Mouse (Mus musculus): Measurements from ENCODE around the gene Xylt2. TPM values are rescaled to one million over a fixed set of nuclear protein-coding genes. Genes with fewer than 3 reads are reported as not detected.
"Not testable (repeated sequence)": the region's sequence is repeated elsewhere in the genome, so short reads cannot be mapped to it uniquely, and the experiment has no call there.

The Xylt2 gene
- polyA plus RNA-seq, 1 experiment from 2014 or later = 17.4 TPM

DNA sequence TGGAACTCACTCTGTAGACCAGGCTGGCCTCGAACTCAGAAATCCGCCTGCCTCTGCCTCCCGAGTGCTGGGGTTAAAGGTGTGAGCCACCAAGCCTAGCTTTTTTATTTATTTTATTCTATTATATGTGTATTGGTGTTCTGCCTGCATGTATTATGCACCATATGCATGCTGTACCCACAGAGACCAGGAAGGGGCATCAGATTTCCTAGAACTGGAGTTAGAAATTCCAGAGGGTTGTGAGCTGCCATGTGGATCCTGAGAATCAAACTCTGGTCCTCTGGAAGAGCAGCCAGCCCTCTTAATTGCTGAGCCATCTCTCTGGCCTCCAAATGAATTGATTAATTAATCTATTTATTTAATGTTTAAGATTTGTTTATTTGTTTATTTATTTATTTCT, 22.1 kb upstream of the Xylt2 start:
- Histone ChIP-seq H3K4me1 (peaks cover 9% of the 10 kb centered on the region; the same call in 1 of the 2 replicates), H3K9ac (no peak overlapping the region), H3K36me3 (replicated peaks) (no peaks in the 10 kb centered on the region), H3K4me3 (replicated peaks) (no peak overlapping the region), H3K27ac (no peak overlapping the region), H3K4me2 (no peak overlapping the region), H3K27me3 (no peaks in the 10 kb centered on the region), H3K9me3 (no peaks in the 10 kb centered on the region)
- ATAC-seq (ENCODE audit: low FRiP score) = no peak
- WGBS = 94% methylated on average over 3 of the region's 3 CpGs

GRCm38 (mm10) chr11:94697703-94698464, 20.6 kb upstream of the Xylt2 start:
- H3K9ac ChIP-seq = no peak overlapping the region
- 49% methylated on average over 13 of the region's 13 CpGs for WGBS
- H3K4me3 ChIP-seq (replicated peaks) = no peak overlapping the region
- H3K4me1 ChIP-seq = peaks cover 9% of the 10 kb centered on the region; the same call in 1 of the 2 replicates
- H3K9me3 ChIP-seq = no peaks in the 10 kb centered on the region
- ATAC-seq (ENCODE audit: low FRiP score) = no peak
- H3K36me3 ChIP-seq (replicated peaks) = no peaks in the 10 kb centered on the region
- no peaks in the 10 kb centered on the region for H3K27me3 ChIP-seq
- H3K4me2 ChIP-seq = no peak overlapping the region
- H3K27ac ChIP-seq = no peak overlapping the region

GRCm38 (mm10) chr11:94697140-94697539, 19.8 kb upstream of the Xylt2 start:
- no peaks in the 10 kb centered on the region for H3K27me3 ChIP-seq
- no peaks in the 10 kb centered on the region for H3K36me3 ChIP-seq (replicated peaks)
- no peak overlapping the region for H3K4me2 ChIP-seq
- H3K4me3 ChIP-seq (replicated peaks) = no peak overlapping the region
- ATAC-seq (ENCODE audit: low FRiP score) = no peak
- H3K9me3 ChIP-seq = no peaks in the 10 kb centered on the region
- no peak overlapping the region for H3K9ac ChIP-seq
- peaks cover 9% of the 10 kb centered on the region; the same call in 1 of the 2 replicates for H3K4me1 ChIP-seq
- H3K27ac ChIP-seq = no peak overlapping the region
- WGBS = 78% methylated on average over 2 of the region's 2 CpGs

- no peaks in the 10 kb centered on the region for H3K9me3 ChIP-seq
- H3K4me2 ChIP-seq = no peak overlapping the region
- no peaks in the 10 kb centered on the region for H3K27me3 ChIP-seq
- H3K9ac ChIP-seq = no peak overlapping the region
- ATAC-seq (ENCODE audit: low FRiP score) = no peak
- peaks cover 6% of the 10 kb centered on the region; the same call in 1 of the 2 replicates for H3K4me1 ChIP-seq
- no peaks in the 10 kb centered on the region for H3K36me3 ChIP-seq (replicated peaks)
- WGBS = 87% methylated on average over 6 of the region's 6 CpGs
- no peak overlapping the region for H3K27ac ChIP-seq
- H3K4me3 ChIP-seq (replicated peaks) = no peak overlapping the region
Measured at GRCm38 (mm10) chr11:94695508-94695907, 18.2 kb upstream of the Xylt2 start.

- H3K4me1 ChIP-seq; H3K27ac ChIP-seq; H3K4me2 ChIP-seq; ATAC-seq (ENCODE audit: low FRiP score); H3K4me3 ChIP-seq (replicated peaks); H3K9ac ChIP-seq; H3K36me3 ChIP-seq (replicated peaks); H3K27me3 ChIP-seq; H3K9me3 ChIP-seq: not testable (repeated sequence)
Measured at GRCm38 (mm10) chr11:94692502-94692901, 15.2 kb upstream of the Xylt2 start.

- no peaks in the 10 kb centered on the region for H3K9me3 ChIP-seq
- H3K4me3 ChIP-seq (replicated peaks) = no peak overlapping the region
- H3K4me1 ChIP-seq = no peaks in the 10 kb centered on the region
- H3K27ac ChIP-seq = no peak overlapping the region
- H3K4me2 ChIP-seq = no peak overlapping the region
- no peak for ATAC-seq (ENCODE audit: low FRiP score)
- WGBS = 88% methylated on average over 6 of the region's 6 CpGs
- no peaks in the 10 kb centered on the region for H3K36me3 ChIP-seq (replicated peaks)
- H3K27me3 ChIP-seq = no peaks in the 10 kb centered on the region
- H3K9ac ChIP-seq = no peak overlapping the region
Measured at GRCm38 (mm10) chr11:94687178-94687577, 9.9 kb upstream of the Xylt2 start.

GRCm38 (mm10) chr11:94682427-94682826, 5.1 kb upstream of the Xylt2 start:
- no peaks in the 10 kb centered on the region for H3K36me3 ChIP-seq (replicated peaks)
- ATAC-seq (ENCODE audit: low FRiP score) = no peak
- WGBS = 79% methylated on average over 7 of the region's 7 CpGs
- H3K9me3 ChIP-seq = no peaks in the 10 kb centered on the region
- no peak overlapping the region for H3K4me3 ChIP-seq (replicated peaks)
- peaks cover 7% of the 10 kb centered on the region for H3K4me1 ChIP-seq
- H3K27ac ChIP-seq = no peak overlapping the region
- no peak overlapping the region for H3K9ac ChIP-seq
- H3K27me3 ChIP-seq = no peaks in the 10 kb centered on the region
- H3K4me2 ChIP-seq = no peak overlapping the region

GRCm38 (mm10) chr11:94681640-94682039, 4.3 kb upstream of the Xylt2 start:
- no peaks in the 10 kb centered on the region for H3K27me3 ChIP-seq
- H3K9me3 ChIP-seq = no peaks in the 10 kb centered on the region
- no peak overlapping the region for H3K4me2 ChIP-seq
- no peak overlapping the region for H3K9ac ChIP-seq
- WGBS = 86% methylated on average over 4 of the region's 4 CpGs
- H3K4me3 ChIP-seq (replicated peaks) = no peak overlapping the region
- no peaks in the 10 kb centered on the region for H3K36me3 ChIP-seq (replicated peaks)
- no peak overlapping the region for H3K27ac ChIP-seq
- peaks cover 7% of the 10 kb centered on the region for H3K4me1 ChIP-seq
- ATAC-seq (ENCODE audit: low FRiP score) = no peak

GRCm38 (mm10) chr11:94680639-94681038, 3.3 kb upstream of the Xylt2 start:
- Histone ChIP-seq H3K9me3 (no peaks in the 10 kb centered on the region), H3K4me2 (no peak overlapping the region), H3K4me3 (replicated peaks) (no peak overlapping the region), H3K27me3 (no peaks in the 10 kb centered on the region), H3K9ac (no peak overlapping the region), H3K36me3 (replicated peaks) (no peaks in the 10 kb centered on the region), H3K27ac (no peak overlapping the region), H3K4me1 (peaks cover 17% of the 10 kb centered on the region)
- no peak for ATAC-seq (ENCODE audit: low FRiP score)

DNA sequence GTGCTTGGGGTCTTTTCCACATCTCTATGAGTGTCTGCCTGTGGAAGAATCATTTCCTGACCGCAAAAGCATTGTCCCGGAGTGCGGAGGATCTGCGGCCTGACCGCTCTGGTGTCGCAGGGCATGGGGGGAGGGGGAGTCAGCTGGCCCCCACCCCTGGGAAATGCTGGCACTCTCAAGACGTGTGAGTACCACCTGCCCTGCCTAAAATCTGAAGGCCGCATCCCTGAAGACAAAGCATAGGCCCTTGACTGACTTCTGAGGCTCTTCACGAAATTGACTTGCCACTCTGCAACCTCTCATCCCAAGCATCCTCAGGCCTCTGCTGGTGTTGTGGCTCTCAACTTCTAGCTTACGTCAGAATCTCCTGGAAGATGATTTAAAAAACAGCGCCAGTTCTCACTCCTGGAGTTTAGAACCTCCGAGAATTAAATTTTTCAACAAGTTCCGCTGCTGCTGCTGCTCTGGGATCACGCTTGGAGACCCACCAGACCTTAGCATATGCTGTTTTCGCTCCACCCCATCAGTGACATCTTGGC, 361 bp upstream of the Xylt2 start:
- H3K9me3 ChIP-seq = no peaks in the 10 kb centered on the region
- no peaks in the 10 kb centered on the region for H3K27me3 ChIP-seq
- H3K4me3 ChIP-seq (replicated peaks) = peak overlapping the region; percentile 83
- peaks cover 25% of the 10 kb centered on the region for H3K4me1 ChIP-seq
- peak overlapping the region; percentile 77 for H3K4me2 ChIP-seq
- 30% methylated on average over 15 of the region's 15 CpGs for WGBS
- peak overlapping the region; percentile 87; the same call in 1 of the 2 replicates for H3K27ac ChIP-seq
- H3K36me3 ChIP-seq (replicated peaks) = no peaks in the 10 kb centered on the region
- no peak for ATAC-seq (ENCODE audit: low FRiP score)
- peak overlapping the region; percentile 91 for H3K9ac ChIP-seq

DNA sequence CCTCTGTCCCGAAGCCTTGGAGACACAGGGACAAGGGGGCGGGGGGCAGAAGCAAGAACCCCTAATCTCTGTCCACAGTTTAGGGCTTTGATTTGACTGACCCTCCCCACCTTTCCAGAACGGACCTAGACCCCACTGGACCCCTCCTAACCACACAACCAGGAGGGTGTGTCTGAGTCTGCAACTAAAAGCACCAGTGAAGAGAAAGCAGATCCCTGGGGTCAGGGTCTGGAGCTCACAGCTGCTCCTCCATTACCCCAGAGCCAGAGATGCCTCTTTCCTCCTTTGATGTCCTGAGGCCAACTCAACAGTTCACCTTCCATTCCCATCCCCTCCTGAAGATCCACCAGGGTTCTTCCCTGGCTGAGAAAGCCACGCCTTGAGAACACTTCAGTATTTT, 1.0 kb downstream of the Xylt2 start:
- peak overlapping the region; percentile 87; the same call in 1 of the 2 replicates for H3K27ac ChIP-seq
- peak overlapping the region; percentile 77 for H3K4me2 ChIP-seq
- H3K9ac ChIP-seq = peak overlapping the region; percentile 91
- no peaks in the 10 kb centered on the region for H3K27me3 ChIP-seq
- H3K36me3 ChIP-seq (replicated peaks) = no peaks in the 10 kb centered on the region
- H3K4me3 ChIP-seq (replicated peaks) = peak overlapping the region; percentile 83
- peaks cover 25% of the 10 kb centered on the region for H3K4me1 ChIP-seq
- 48% methylated on average over 4 of the region's 4 CpGs for WGBS
- no peaks in the 10 kb centered on the region for H3K9me3 ChIP-seq
- ATAC-seq (ENCODE audit: low FRiP score) = no peak

- no peak for ATAC-seq (ENCODE audit: low FRiP score)
- 81% methylated on average over 5 of the region's 5 CpGs for WGBS
- Histone ChIP-seq H3K4me3 (replicated peaks) (no peak overlapping the region), H3K27me3 (no peaks in the 10 kb centered on the region), H3K9ac (no peak overlapping the region), H3K4me2 (no peak overlapping the region), H3K36me3 (replicated peaks) (peaks cover 2% of the 10 kb centered on the region; the same call in 1 of the 2 replicates), H3K4me1 (peaks cover 25% of the 10 kb centered on the region), H3K9me3 (no peaks in the 10 kb centered on the region), H3K27ac (no peak overlapping the region)
Measured at GRCm38 (mm10) chr11:94675446-94675845, 1.9 kb downstream of the Xylt2 start.

GRCm38 (mm10) chr11:94674984-94675383, 2.3 kb downstream of the Xylt2 start:
- no peak for ATAC-seq (ENCODE audit: low FRiP score)
- H3K36me3 ChIP-seq (replicated peaks) = peaks cover 6% of the 10 kb centered on the region
- no peak overlapping the region for H3K4me3 ChIP-seq (replicated peaks)
- H3K4me2 ChIP-seq = no peak overlapping the region
- H3K9ac ChIP-seq = 0 out of 2 replicates have a peak overlapping the region, but pooled peaks have one; percentile 4
- H3K9me3 ChIP-seq = no peaks in the 10 kb centered on the region
- peaks cover 25% of the 10 kb centered on the region for H3K4me1 ChIP-seq
- H3K27ac ChIP-seq = no peak overlapping the region
- H3K27me3 ChIP-seq = no peaks in the 10 kb centered on the region
- 86% methylated on average over 5 of the region's 5 CpGs for WGBS
